In the genomic region with DNA sequence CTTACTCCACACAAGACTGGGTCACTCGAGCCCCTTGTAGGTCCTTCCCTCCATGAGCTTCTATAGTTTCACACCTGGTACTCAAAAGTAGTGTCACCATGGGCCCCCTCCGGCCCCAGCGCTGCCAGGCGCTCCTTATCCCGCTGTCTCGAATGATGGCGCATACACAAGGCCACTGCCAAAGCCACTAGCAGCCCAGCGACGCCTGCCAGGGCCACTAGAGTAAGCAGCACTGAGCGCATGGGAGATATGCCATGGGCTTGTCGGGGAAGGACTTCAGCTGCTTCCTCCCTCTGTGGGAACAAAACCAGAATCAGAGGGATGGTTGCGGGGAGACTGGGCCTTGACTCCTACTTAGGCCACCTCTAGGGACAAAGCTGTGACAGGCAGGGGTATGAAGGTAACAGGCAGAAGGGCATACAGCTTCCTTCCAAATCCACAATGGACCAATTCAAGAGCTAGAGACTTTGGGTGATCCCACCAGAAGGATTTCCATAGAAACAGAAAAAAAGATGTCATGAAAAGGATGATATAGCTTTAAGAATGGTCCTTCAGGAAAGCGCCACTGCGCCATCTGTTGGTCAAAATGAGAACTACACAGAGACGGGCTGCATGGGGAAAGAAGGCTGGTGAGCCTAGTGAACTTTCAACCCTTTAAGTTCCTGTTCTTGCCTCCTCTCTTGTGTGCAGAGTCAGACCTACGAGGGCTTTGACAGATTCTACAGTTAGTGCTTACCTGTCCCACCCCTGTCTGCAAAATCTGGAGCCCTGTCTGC, we compare ENCODE assay signal across 10 mouse cellular contexts. TPM values are rescaled to one million over a fixed set of nuclear protein-coding genes. Genes with fewer than 3 reads are reported as not detected.
DNase-seq lines count a peak whose midpoint lies in the region; ATAC-seq lines count a peak whose summit lies in the region.
"Had no signal": no experiment of that assay in that cellular context is flagged by ENCODE, and none has a peak within 500 bp of the region (broad histone marks: within the 10 kb centered on the region; RNA-seq: fewer than 3 reads in every experiment).

No protein-coding gene starts in this region.

- 68% methylated on average over 16 of the region's 16 CpGs for WGBS in forebrain, embryonic 10.5 days
- 63% methylated on average over 16 of the region's 16 CpGs for WGBS in forebrain, embryonic 12.5 days
- WGBS in midbrain, embryonic 13.5 days: 66% methylated on average over 16 of the region's 16 CpGs

- peaks cover 17% of the 10 kb centered on the region for H3K4me1 ChIP-seq in forebrain, embryonic 10.5 days
- H3K4me1 ChIP-seq in forebrain, embryonic 12.5 days: peaks cover 12% of the 10 kb centered on the region
- H3K4me1 ChIP-seq in midbrain, embryonic 13.5 days (replicated peaks): peaks cover 18% of the 10 kb centered on the region

- no peak overlapping the region for H3K27ac ChIP-seq in forebrain, embryonic 10.5 days
- no peak overlapping the region for H3K27ac ChIP-seq in forebrain, embryonic 12.5 days
- H3K27ac ChIP-seq in midbrain, embryonic 13.5 days: peak overlapping the region; percentile 11; the same call in 1 of the 2 replicates

- H3K4me2 ChIP-seq in forebrain, embryonic 12.5 days: no peak overlapping the region
- H3K4me2 ChIP-seq in midbrain, embryonic 13.5 days (replicated peaks): no peak overlapping the region

- H3K9me3 ChIP-seq in forebrain, embryonic 10.5 days: no peaks in the 10 kb centered on the region
- no peaks in the 10 kb centered on the region for H3K9me3 ChIP-seq in forebrain, embryonic 12.5 days
- H3K9me3 ChIP-seq in midbrain, embryonic 13.5 days: no peaks in the 10 kb centered on the region

- peak; percentile 80 for DNase-seq in forebrain, embryonic 10.5 days (ENCODE audit: extremely low spot score, low spot score)
- DNase-seq in NIH3T3 (ENCODE audit: low read depth): peak; percentile 93
- DNase-seq in cerebellum, postnatal 36 days: peak; percentile 88 to 95
- DNase-seq in gastrocnemius, postnatal 36 days: peak; percentile 72 to 73
- peak; percentile 76 for DNase-seq in left cerebral cortex, adult 11 months (ENCODE audit: low spot score)
- DNase-seq in spleen, postnatal 14 days (ENCODE audit: low spot score in 2 of 2): peak; percentile 77 to 89

- H3K4me3 ChIP-seq in forebrain, embryonic 10.5 days: no peak overlapping the region
- H3K4me3 ChIP-seq in forebrain, embryonic 12.5 days (replicated peaks): no peak overlapping the region
- H3K4me3 ChIP-seq in midbrain, embryonic 13.5 days (replicated peaks): no peak overlapping the region

- H3K9ac ChIP-seq in forebrain, embryonic 12.5 days: no peak overlapping the region
- no peak overlapping the region for H3K9ac ChIP-seq in midbrain, embryonic 13.5 days (replicated peaks)

- H3K36me3 ChIP-seq in forebrain, embryonic 10.5 days (replicated peaks): no peaks in the 10 kb centered on the region
- no peaks in the 10 kb centered on the region for H3K36me3 ChIP-seq in forebrain, embryonic 12.5 days (replicated peaks)
- H3K36me3 ChIP-seq in midbrain, embryonic 13.5 days: no peaks in the 10 kb centered on the region

- no peak for ATAC-seq in forebrain, embryonic 12.5 days (ENCODE audit: low FRiP score)
- ATAC-seq in midbrain, embryonic 13.5 days: no peak
- ATAC-seq: Patski had no signal

- H3K27me3 ChIP-seq in forebrain, embryonic 10.5 days (ENCODE audit: poor library complexity, severe bottlenecking): peaks cover 21% of the 10 kb centered on the region
- peaks cover 22% of the 10 kb centered on the region for H3K27me3 ChIP-seq in forebrain, embryonic 12.5 days
- H3K27me3 ChIP-seq in midbrain, embryonic 13.5 days: peaks cover 16% of the 10 kb centered on the region
- H3K27me3 ChIP-seq: Patski had no signal

- intact Hi-C loops in gastrocnemius, postnatal 36 days (cut with DNase I): loop anchor here (5.0 kb wide), 1 partner anchor 63 kb away; a partner anchor contains a TSS

RNA-seq across cellular contexts. Expression of a gene that starts 10.3 kb away (rescaled TPM):
- 1.5 and 1.6 TPM in 2 replicates for polyA plus RNA-seq in forebrain, embryonic 10.5 days (2016; fragmentation: Nextera tagmentation; extraction: Ambion mirVana)
- 6.8 and 7.5 TPM in 2 replicates for polyA plus RNA-seq in forebrain, embryonic 12.5 days (2016; fragmentation: Nextera tagmentation; extraction: Ambion mirVana)
- total RNA-seq in gastrocnemius, postnatal 36 days (2021): under 1 TPM in 1 of 2 experiments, not detected in 1; 0.10 TPM
- polyA plus RNA-seq in midbrain, embryonic 13.5 days (2015; fragmentation: Nextera tagmentation; extraction: Ambion mirVana): 11.1 and 14.0 TPM in 2 replicates

RNA-seq across cellular contexts. Expression of a gene that starts 17.8 kb away (rescaled TPM):
- 28.0 and 28.6 TPM in 2 replicates for polyA plus RNA-seq in forebrain, embryonic 10.5 days (2016; fragmentation: Nextera tagmentation; extraction: Ambion mirVana)
- polyA plus RNA-seq in forebrain, embryonic 12.5 days (2016; fragmentation: Nextera tagmentation; extraction: Ambion mirVana): 38.1 and 41.5 TPM in 2 replicates
- 10 to 100 TPM; 63.1 to 67.1 TPM for total RNA-seq in gastrocnemius, postnatal 36 days (2021)
- 47.6 and 56.7 TPM in 2 replicates for polyA plus RNA-seq in midbrain, embryonic 13.5 days (2015; fragmentation: Nextera tagmentation; extraction: Ambion mirVana)

RNA-seq across cellular contexts. Expression of a gene that starts 22.1 kb away (rescaled TPM):
- not detected in 2 replicates for polyA plus RNA-seq in forebrain, embryonic 10.5 days (2016; fragmentation: Nextera tagmentation; extraction: Ambion mirVana)
- not detected in 2 replicates for polyA plus RNA-seq in forebrain, embryonic 12.5 days (2016; fragmentation: Nextera tagmentation; extraction: Ambion mirVana)
- not detected for total RNA-seq in gastrocnemius, postnatal 36 days (2021)
- polyA plus RNA-seq in midbrain, embryonic 13.5 days (2015; fragmentation: Nextera tagmentation; extraction: Ambion mirVana): not detected in 2 replicates
- total RNA-seq: left cerebral cortex, adult 8-10 months had no signal

RNA-seq across cellular contexts. Expression of a gene that starts 24.2 kb away (rescaled TPM):
- polyA plus RNA-seq in forebrain, embryonic 10.5 days (2016; fragmentation: Nextera tagmentation; extraction: Ambion mirVana): 2.6 and 3.4 TPM in 2 replicates
- polyA plus RNA-seq in forebrain, embryonic 12.5 days (2016; fragmentation: Nextera tagmentation; extraction: Ambion mirVana): 29.2 and 32.8 TPM in 2 replicates
- total RNA-seq in gastrocnemius, postnatal 36 days (2021): not detected
- polyA plus RNA-seq in midbrain, embryonic 13.5 days (2015; fragmentation: Nextera tagmentation; extraction: Ambion mirVana): 97.4 and 99.9 TPM in 2 replicates
- polyA plus RNA-seq: Patski had no signal

RNA-seq across cellular contexts. Expression of a gene that starts 34.4 kb away (rescaled TPM):
- polyA plus RNA-seq in forebrain, embryonic 10.5 days (2016; fragmentation: Nextera tagmentation; extraction: Ambion mirVana): 11.0 and 13.7 TPM in 2 replicates
- 8.1 and 9.1 TPM in 2 replicates for polyA plus RNA-seq in forebrain, embryonic 12.5 days (2016; fragmentation: Nextera tagmentation; extraction: Ambion mirVana)
- total RNA-seq in gastrocnemius, postnatal 36 days (2021): 100 to 1,000 TPM; 921 to 954 TPM
- polyA plus RNA-seq in midbrain, embryonic 13.5 days (2015; fragmentation: Nextera tagmentation; extraction: Ambion mirVana): 3.9 and 5.3 TPM in 2 replicates
